Mouse (Mus musculus): Measurements from ENCODE around the gene Sh3bp5.

Gene Sh3bp5

GRCm38 (mm10) chr14:31319546-31319945 lies 116.3 kb downstream of the Sh3bp5 start:
- POLR2A ChIA-PET = no interaction called here
- CTCF ChIA-PET = interaction anchor here in 1 of 4 experiments (1.0 kb wide), 1 partner anchor 10 kb away, joined by 3 read pairs; no protein-coding TSS in a partner anchor

GRCm38 (mm10) chr14:31317754-31318153 lies 118.1 kb downstream of the Sh3bp5 start:
- POLR2A ChIA-PET = interaction anchor here in 1 of 4 experiments (0.5 kb wide), 1 partner anchor 23 kb away, joined by 3 read pairs; no protein-coding TSS in a partner anchor
- CTCF ChIA-PET = interaction anchor here in 2 of 4 experiments (0.6 kb wide), 2 partner anchors 155 to 552 kb away, joined by 3 to 4 read pairs; no protein-coding TSS in a partner anchor

DNA sequence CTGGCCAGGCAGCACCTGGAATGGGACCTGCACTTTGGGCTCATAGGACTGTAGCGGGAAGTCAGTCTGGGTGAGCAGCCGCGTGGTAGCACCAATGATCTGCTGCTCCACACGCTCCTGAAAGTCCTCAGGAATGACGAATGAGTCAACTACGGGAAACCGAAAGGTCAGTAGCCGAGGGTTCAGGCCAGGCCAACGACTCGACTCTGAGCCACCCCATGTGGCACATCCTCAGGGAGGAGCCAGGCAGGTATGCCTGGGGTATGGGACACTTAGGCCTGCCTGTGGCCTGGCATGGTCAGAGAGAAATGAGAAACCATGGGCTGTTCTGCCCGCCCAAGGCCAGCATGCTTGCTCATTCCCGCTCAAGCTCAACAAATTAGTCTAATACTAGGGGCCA lies 119.3 kb downstream of the Sh3bp5 start:
- CTCF ChIA-PET = interaction anchor here in 1 of 4 experiments (1.1 kb wide), 1 partner anchor 8 kb away, joined by 3 read pairs; no protein-coding TSS in a partner anchor
- POLR2A ChIA-PET = no interaction called here

GRCm38 (mm10) chr14:31313192-31313591 lies 122.7 kb downstream of the Sh3bp5 start:
- ChIA-PET POLR2A (no interaction called here), CTCF (no interaction called here)

All from embryonic stem cell, embryonic (primary cell).